Mouse (Mus musculus) bone marrow macrophage, adult 2 months (primary cell): ENCODE measurements around the gene Ptprk. TPM values are rescaled to one million over a fixed set of nuclear protein-coding genes. Genes with fewer than 3 reads are reported as not detected.

Experiments used
- H3K27ac ChIP-seq: 2 replicates; pipeline ENCODE4 v1.5.1; 2012; ENCODE audit warnings: low read depth, low read length; ENCODE audit not compliant: insufficient read depth
- H3K4me1 ChIP-seq: 2 replicates; pipeline ENCODE4 v1.6.1; 2012; ENCODE audit warnings: low read length; ENCODE audit not compliant: control insufficient read depth, insufficient read depth
- H3K4me3 ChIP-seq: 2 replicates; pipeline ENCODE4 v1.5.1; 2012; ENCODE audit warnings: mild to moderate bottlenecking, low read length, moderate library complexity; ENCODE audit not compliant: insufficient read depth
- CTCF ChIP-seq: IDR thresholded peaks from 2 replicates; pipeline ENCODE4 v1.5.1; 2012; ENCODE audit warnings: low read depth, mild to moderate bottlenecking, low read length, moderate library complexity
- POLR2A ChIP-seq: IDR thresholded peaks from 2 replicates; pipeline ENCODE4 v1.6.1; 2012; ENCODE audit warnings: mild to moderate bottlenecking, low read depth, low read length, borderline replicate concordance
- polyA plus RNA-seq: library from polyadenylated mRNA; stranded (reverse); fragments of >200 nt; gene quantifications from 2 replicates; pipeline ENCODE4 v1.2.4, GENCODE M21; 2012; ENCODE audit not compliant: missing spikeins, insufficient read depth, insufficient read length

Gene Ptprk
- polyA plus RNA-seq, 1 experiment = 0.13 TPM

DNA sequence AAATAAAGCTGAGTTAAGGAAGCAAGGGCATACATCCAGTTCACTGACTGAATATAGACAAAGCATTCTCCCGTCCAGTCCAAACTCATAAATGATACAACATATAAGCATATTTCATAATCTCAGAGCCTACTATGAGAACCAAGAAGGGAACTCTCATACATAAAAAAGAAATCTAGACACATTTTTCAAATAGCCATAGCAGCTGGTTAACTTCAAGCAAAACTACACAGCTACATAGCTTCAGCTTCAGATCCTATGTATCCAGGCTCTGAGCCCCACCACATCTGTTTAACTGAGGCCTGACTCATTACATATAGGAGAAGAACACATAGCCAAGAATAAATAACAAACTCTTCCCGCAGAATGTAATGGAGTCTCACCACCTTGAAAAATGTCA is 539.8 kb downstream of the Ptprk start:
- Histone ChIP-seq H3K4me1 (no peaks in the 10 kb centered on the region), H3K27ac (no peak overlapping the region), H3K4me3 (no peak overlapping the region)
- no peak for TF ChIP-seq CTCF
- no peak for TF ChIP-seq POLR2A

DNA sequence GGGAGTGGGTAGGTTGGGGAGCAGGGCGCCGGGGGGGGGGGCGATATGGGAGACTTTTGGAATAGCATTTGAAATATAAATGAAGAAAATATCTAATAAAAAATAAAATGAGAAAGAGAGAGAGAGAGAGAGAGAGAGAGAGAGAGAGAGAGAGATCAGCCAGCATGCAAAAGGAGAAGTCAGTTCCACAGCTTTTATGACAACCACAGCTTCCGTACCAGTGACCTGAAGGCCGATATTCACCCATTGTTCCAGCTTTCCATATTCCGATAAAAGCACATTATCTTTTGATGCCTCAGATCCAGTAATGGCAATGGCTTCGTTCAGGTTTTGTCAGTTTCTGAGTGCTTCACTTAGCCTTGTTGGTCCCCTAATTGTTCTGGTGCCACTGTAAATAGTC is 542.6 kb downstream of the Ptprk start:
- TF ChIP-seq CTCF (no peak), POLR2A (no peak)
- Histone ChIP-seq H3K27ac (no peak overlapping the region), H3K4me1 (no peaks in the 10 kb centered on the region), H3K4me3 (no peak overlapping the region)

DNA sequence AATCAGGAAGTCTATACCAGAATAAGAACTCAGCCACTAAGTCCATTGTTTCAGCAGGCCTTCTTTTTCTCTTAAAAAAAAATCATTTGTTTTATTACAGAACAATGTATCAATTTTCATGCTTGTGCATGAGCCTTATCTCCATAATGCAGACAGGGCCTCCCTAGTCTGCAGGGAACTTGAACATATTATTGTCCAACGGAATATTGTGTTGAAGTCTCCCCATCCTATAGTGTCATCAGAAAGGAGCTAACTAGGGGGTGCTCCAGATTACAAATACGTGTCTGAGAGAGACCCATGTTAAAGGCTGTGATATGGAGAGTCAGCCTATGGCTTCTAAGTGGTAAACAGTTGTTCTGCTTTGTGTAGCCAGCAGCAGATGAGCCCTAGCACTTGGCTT is 543.4 kb downstream of the Ptprk start:
- no peak overlapping the region for H3K4me3 ChIP-seq
- no peaks in the 10 kb centered on the region for H3K4me1 ChIP-seq
- TF ChIP-seq CTCF (no peak), POLR2A (no peak)
- H3K27ac ChIP-seq = no peak overlapping the region

- Histone ChIP-seq H3K4me3 (no peak overlapping the region), H3K27ac (no peak overlapping the region), H3K4me1 (no peaks in the 10 kb centered on the region)
- TF ChIP-seq CTCF (no peak), POLR2A (no peak)
Observed at GRCm38 (mm10) chr10:28619415-28619814, 544.8 kb downstream of the Ptprk start.

- TF ChIP-seq CTCF (no peak), POLR2A (no peak)
- no peaks in the 10 kb centered on the region for H3K4me1 ChIP-seq
- H3K4me3 ChIP-seq = no peak overlapping the region
- H3K27ac ChIP-seq = no peak overlapping the region
Observed at GRCm38 (mm10) chr10:28636096-28636495, 561.5 kb downstream of the Ptprk start.

DNA sequence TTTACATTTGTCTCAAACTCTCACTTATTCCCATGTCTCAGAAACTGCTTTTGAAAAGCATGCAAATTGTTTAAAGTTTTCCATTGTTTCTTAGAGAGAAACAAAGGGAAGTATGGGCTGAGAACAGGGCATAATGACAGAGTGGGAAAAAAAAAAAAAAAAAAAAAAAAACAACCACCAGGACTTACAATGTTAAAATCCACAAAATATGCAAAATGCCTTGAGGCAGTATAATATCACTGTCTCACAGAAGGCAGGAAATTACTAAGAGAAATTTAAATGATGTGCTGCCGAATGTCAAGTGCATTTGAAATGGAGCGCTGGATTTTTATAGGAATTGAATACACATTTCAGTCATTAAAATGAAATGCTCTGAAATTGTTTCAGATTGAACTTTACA is 567.3 kb downstream of the Ptprk start:
- Histone ChIP-seq H3K4me1 (no peaks in the 10 kb centered on the region), H3K4me3 (no peak overlapping the region), H3K27ac (no peak overlapping the region)
- TF ChIP-seq CTCF (no peak), POLR2A (no peak)
